Mouse (Mus musculus) gonadal fat pad, adult 2 months (tissue): ENCODE results near the gene Ptprc. TPM values are rescaled to one million over a fixed set of nuclear protein-coding genes. Genes with fewer than 3 reads are reported as not detected.

Experiments
- DNase-seq: peaks from one replicate; pipeline ENCODE4 v3.0.0-alpha.2; 2012; ENCODE audit warnings: low read depth
- polyA plus RNA-seq: library from polyadenylated mRNA; depleted of rRNA; stranded (reverse); fragments of >200 nt; gene quantifications from 2 replicates; pipeline ENCODE4 v1.2.3, GENCODE M21; 2012

Gene Ptprc
- polyA plus RNA-seq, 1 experiment: 8.1 TPM

DNA sequence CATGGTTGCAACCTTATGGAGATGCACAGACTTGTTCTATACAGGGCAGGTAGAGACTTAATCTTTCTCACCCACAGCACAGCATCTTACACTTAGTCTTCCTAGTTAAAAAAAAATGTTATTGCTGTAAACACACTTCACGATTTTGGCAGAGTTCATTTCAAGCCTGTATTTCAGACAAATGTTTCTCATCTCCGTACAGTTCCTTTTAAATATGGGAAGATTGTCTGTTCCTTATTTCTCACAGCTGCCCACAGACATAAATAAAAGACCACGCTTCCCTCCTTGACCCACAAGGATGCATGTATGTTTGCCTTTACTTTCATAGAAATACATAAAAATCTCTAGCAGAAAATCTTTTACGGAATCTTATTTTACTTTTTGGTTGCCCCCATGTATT lies 22.4 kb downstream of the Ptprc start:
- no peak for DNase-seq

- no peak for DNase-seq
Observed at GRCm38 (mm10) chr1:138148844-138149243, 26.7 kb downstream of the Ptprc start.

GRCm38 (mm10) chr1:138145571-138145970 lies 29.9 kb downstream of the Ptprc start:
- DNase-seq: no peak

DNA sequence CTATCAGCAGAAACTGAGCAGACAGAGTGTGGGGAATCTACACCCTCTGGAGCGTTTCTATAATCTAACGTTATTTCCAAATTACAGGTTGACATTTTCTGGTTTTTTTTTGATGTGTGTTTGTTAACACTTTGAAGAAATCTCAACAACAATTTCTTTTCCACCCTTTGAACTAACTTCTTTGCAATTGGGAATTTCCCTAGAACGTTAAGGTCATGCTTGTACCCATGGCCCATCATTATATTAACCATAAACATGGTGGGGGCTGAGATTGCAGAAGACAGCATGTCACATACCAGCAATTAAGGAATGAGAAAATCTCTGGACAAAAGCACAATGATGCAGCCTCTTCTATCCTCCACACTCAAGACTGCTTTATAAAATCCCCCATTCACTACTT lies 30.4 kb downstream of the Ptprc start:
- DNase-seq: no peak

- DNase-seq: no peak
Observed at GRCm38 (mm10) chr1:138144365-138144764, 31.1 kb downstream of the Ptprc start.

- no peak for DNase-seq
Observed at GRCm38 (mm10) chr1:138140769-138141168, 34.7 kb downstream of the Ptprc start.

GRCm38 (mm10) chr1:138137696-138138095 lies 37.8 kb downstream of the Ptprc start:
- DNase-seq: no peak

- DNase-seq: no peak
Observed at GRCm38 (mm10) chr1:138137024-138137577, 38.4 kb downstream of the Ptprc start.

DNA sequence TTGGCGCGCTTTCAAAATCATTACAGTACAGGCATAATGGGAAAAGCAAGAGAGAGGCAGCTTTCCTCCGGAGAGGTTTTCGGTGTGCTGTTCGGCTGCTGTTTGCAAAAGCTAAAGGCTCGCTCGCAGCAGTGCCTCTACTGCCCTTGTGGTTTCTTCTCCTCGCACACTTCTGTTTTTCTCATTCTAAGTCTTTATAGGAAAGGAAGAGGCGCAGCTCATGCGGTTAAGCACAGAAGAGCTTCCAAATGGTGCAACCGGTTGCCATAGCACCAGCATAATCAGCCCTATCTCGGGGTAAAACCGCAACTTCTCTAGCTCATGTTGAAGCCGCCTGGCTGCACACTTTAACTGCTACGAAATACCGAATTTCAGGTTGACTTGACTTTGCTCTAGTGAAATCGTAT lies 39.1 kb downstream of the Ptprc start:
- DNase-seq: no peak

- DNase-seq: no peak
Observed at GRCm38 (mm10) chr1:138135637-138136372, 39.7 kb downstream of the Ptprc start.

GRCm38 (mm10) chr1:138135117-138135516 lies 40.4 kb downstream of the Ptprc start:
- DNase-seq: no peak

GRCm38 (mm10) chr1:138134324-138134723 lies 41.2 kb downstream of the Ptprc start:
- DNase-seq: no peak

- no peak for DNase-seq
Observed at GRCm38 (mm10) chr1:138131739-138132138, 43.8 kb downstream of the Ptprc start.

- no peak for DNase-seq
Observed at GRCm38 (mm10) chr1:138130145-138130544, 45.4 kb downstream of the Ptprc start.

GRCm38 (mm10) chr1:138126843-138127242 lies 48.7 kb downstream of the Ptprc start:
- DNase-seq: no peak

DNA sequence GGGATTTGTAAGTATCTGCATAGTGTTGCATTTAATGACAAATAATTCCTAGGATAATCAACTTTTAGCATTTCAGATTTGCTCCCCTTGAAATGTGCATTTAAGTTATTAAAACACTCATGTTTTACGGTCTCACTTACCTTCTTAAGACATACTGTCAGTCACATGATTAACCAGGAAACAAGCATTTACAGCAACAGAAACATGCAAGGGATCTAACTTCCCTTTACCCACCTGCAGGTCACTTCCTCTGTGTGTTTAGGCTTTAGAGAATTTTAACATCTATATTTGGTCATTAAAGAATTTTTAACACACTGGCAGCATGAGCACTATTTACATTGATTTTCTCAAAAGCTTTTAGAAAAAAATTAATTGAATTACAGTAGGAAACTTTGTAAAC lies 50.2 kb downstream of the Ptprc start:
- DNase-seq: no peak

DNA sequence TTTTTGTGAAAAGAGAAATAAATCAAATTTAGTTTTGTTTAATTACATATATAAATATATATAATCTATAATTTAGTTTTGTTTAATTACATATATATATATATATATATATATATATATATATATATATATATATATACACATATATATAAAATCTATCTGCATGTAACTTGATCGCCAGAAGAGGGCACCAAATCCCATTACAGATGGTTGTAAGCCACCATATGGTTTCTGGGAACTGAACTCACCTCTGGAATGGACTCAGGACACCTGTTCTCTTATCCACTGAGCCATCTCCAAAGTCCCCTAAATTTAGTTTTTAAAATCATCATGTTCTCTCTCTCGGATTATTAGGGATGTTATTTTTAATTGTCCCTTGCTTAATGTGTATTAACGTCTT lies 51.6 kb downstream of the Ptprc start:
- no peak for DNase-seq

- no peak for DNase-seq
Observed at GRCm38 (mm10) chr1:138119895-138120294, 55.6 kb downstream of the Ptprc start.

DNA sequence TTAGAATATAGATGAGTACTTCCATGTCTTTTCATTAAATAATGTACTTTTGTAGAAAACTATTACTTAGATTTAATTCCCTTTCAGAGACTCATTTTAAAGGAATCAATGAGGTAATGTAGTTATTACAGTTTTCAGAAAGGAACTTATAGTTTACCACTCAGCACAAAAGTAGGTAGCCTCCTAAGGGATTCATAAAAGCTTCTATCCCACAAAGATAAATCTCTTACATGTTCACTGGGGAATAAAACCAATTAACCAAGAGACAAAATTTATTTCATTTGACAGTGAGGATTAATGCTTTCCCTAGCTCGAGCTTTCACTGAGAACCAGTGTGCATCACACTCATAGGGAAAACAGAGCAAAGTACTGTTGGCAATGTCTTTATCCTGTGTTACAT lies 82.3 kb downstream of the Ptprc start:
- DNase-seq: no peak

DNA sequence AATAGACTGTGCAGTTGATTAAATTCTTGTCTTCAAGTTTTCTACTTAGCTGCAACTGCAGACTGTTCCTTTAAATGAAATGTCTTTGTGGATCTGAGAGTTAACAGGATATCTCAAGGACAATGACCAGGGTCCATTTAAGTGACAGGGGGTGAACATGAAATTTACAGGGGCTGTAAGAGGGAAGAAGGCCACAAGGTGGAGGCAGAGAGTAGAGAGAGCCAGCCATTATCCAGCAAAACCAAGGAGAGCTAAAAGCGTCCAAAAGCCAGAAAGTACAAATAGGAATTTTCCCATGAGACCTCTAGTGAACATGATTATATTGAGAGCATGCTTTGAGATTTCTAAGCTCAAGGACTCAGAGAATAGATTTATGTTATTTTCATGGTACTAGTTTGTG lies 89.7 kb downstream of the Ptprc start:
- no peak for DNase-seq

DNA sequence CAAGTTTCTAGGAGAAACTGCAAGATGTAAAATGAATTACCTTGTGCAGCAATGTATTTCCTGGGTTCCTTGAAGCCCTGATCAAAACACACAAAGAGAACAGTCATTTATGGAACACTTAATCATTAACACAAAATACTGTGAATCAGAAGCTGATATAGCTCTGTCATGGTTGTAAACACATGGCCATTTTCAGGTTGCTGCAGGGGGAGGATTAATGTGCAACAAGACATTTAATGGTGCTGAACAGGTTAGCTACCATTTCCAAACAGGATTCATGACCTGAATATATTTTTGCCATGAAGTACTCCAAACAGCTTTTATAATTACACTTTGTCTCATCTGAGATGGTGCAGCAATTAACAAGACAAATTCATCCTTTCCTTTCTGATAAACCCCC lies 91.8 kb downstream of the Ptprc start:
- DNase-seq: no peak

GRCm38 (mm10) chr1:138080308-138080707 lies 95.2 kb downstream of the Ptprc start:
- DNase-seq: no peak

- no peak for DNase-seq
Observed at GRCm38 (mm10) chr1:138044196-138044945, 131.1 kb downstream of the Ptprc start.
